Mouse (Mus musculus) forebrain, embryonic 16.5 days (tissue): ENCODE results near the gene Prg3. TPM values are rescaled to one million over a fixed set of nuclear protein-coding genes. Genes with fewer than 3 reads are reported as not detected.

ENCODE experiments used
- ATAC-seq: fragments of 200-750 bp; cut with Nextera tagmentation; 2 replicates; pipeline ENCODE4 v1.8.0; 2017; ENCODE audit warnings: mild to moderate bottlenecking, moderate library complexity
- H3K27ac ChIP-seq: fragments of 300-500 bp; sonication (generic); 2 replicates; pipeline ENCODE4 v1.5.1; 2014; ENCODE audit warnings: low read length, control low read depth
- H3K27me3 ChIP-seq: fragments of 300-500 bp; sonication (generic); replicated peaks from 2 replicates; pipeline ENCODE4 v1.6.1; 2014; ENCODE audit warnings: low read length; ENCODE audit not compliant: control insufficient read depth, insufficient read depth
- H3K36me3 ChIP-seq: fragments of 300-500 bp; sonication (generic); 2 replicates; pipeline ENCODE4 v1.6.1; 2014; ENCODE audit not compliant: control insufficient read depth, insufficient read depth
- H3K4me1 ChIP-seq: fragments of 300-500 bp; sonication (generic); replicated peaks from 2 replicates; pipeline ENCODE4 v1.6.1; 2014; ENCODE audit warnings: low read length; ENCODE audit not compliant: control insufficient read depth, insufficient read depth
- H3K4me2 ChIP-seq: fragments of 300-500 bp; sonication (generic); 2 replicates; pipeline ENCODE4 v1.6.1; 2014; ENCODE audit warnings: mild to moderate bottlenecking, low read length, control low read depth
- H3K4me3 ChIP-seq: fragments of 300-500 bp; sonication (generic); replicated peaks from 2 replicates; pipeline ENCODE4 v1.5.1; 2014; ENCODE audit warnings: mild to moderate bottlenecking, low read length, control low read depth
- H3K9ac ChIP-seq: fragments of 300-500 bp; sonication (generic); replicated peaks from 2 replicates; pipeline ENCODE4 v1.6.1; 2014; ENCODE audit warnings: low read depth, low read length, control low read depth
- H3K9me3 ChIP-seq: fragments of 300-500 bp; sonication (generic); 2 replicates; pipeline ENCODE4 v1.6.1; 2016; ENCODE audit warnings: low read length; ENCODE audit not compliant: control insufficient read depth
- WGBS: fragments of 180-500 bp; shearing (Covaris S2); extraction: QIAGEN DNeasy Blood & Tissue Kit; methylation state at CpG from one replicate; pipeline ENCODE4 v1.1.7; 2014; 5-methylcytosine and 5-hydroxymethylcytosine counted together
- polyA plus RNA-seq: library from polyadenylated mRNA; unstranded; fragments of >200 nt; fragmentation: Nextera tagmentation; extraction: Ambion mirVana; gene quantifications from 2 replicates; pipeline ENCODE4 v1.2.1, GENCODE M21; 2015

The Prg3 gene
- polyA plus RNA-seq, 1 experiment from 2014 or later = not detected

- Histone ChIP-seq H3K4me1 (no peaks in the 10 kb centered on the region), H3K27me3 (no peaks in the 10 kb centered on the region), H3K9ac (no peak overlapping the region), H3K36me3 (no peaks in the 10 kb centered on the region), H3K27ac (no peak overlapping the region), H3K4me3 (no peak overlapping the region), H3K4me2 (no peak overlapping the region), H3K9me3 (no peaks in the 10 kb centered on the region)
- no peak for ATAC-seq
- 83% methylated on average over 7 of the region's 7 CpGs for WGBS
Observed at GRCm38 (mm10) chr2:85006600-85006999, 18.6 kb downstream of the Prg3 start.

- Histone ChIP-seq H3K36me3 (no peaks in the 10 kb centered on the region), H3K4me1 (no peaks in the 10 kb centered on the region), H3K9me3 (no peaks in the 10 kb centered on the region), H3K27me3 (no peaks in the 10 kb centered on the region), H3K9ac (no peak overlapping the region), H3K4me3 (no peak overlapping the region), H3K27ac (no peak overlapping the region), H3K4me2 (no peak overlapping the region)
- WGBS = 20% methylated on average over 4 of the region's 4 CpGs
- ATAC-seq = no peak
Observed at GRCm38 (mm10) chr2:85007729-85008128, 19.7 kb downstream of the Prg3 start.

GRCm38 (mm10) chr2:85009212-85009611 is 21.2 kb downstream of the Prg3 start:
- no peak overlapping the region for H3K9ac ChIP-seq
- H3K4me1 ChIP-seq = no peaks in the 10 kb centered on the region
- no peak for ATAC-seq
- H3K4me3 ChIP-seq = no peak overlapping the region
- no peak overlapping the region for H3K4me2 ChIP-seq
- 85% methylated on average over 2 of the region's 2 CpGs for WGBS
- no peaks in the 10 kb centered on the region for H3K9me3 ChIP-seq
- H3K36me3 ChIP-seq = no peaks in the 10 kb centered on the region
- no peak overlapping the region for H3K27ac ChIP-seq
- H3K27me3 ChIP-seq = no peaks in the 10 kb centered on the region

GRCm38 (mm10) chr2:85011906-85012604 is 24.0 kb downstream of the Prg3 start:
- Histone ChIP-seq H3K4me1 (peaks cover 3% of the 10 kb centered on the region; the same call in 1 of the 2 replicates), H3K4me3 (no peak overlapping the region), H3K4me2 (no peak overlapping the region), H3K27me3 (no peaks in the 10 kb centered on the region), H3K9me3 (no peaks in the 10 kb centered on the region), H3K27ac (no peak overlapping the region), H3K36me3 (no peaks in the 10 kb centered on the region), H3K9ac (no peak overlapping the region)
- 73% methylated on average over 9 of the region's 9 CpGs for WGBS
- peak; percentile 75 for ATAC-seq

GRCm38 (mm10) chr2:85012679-85013078 is 24.7 kb downstream of the Prg3 start:
- Histone ChIP-seq H3K4me1 (peaks cover 3% of the 10 kb centered on the region; the same call in 1 of the 2 replicates), H3K9me3 (no peaks in the 10 kb centered on the region), H3K36me3 (no peaks in the 10 kb centered on the region), H3K4me3 (no peak overlapping the region), H3K27ac (no peak overlapping the region), H3K4me2 (no peak overlapping the region), H3K27me3 (no peaks in the 10 kb centered on the region), H3K9ac (no peak overlapping the region)
- peak; percentile 57 for ATAC-seq
- WGBS = 79% methylated on average over 14 of the region's 14 CpGs

- Histone ChIP-seq H3K4me1 (peaks cover 3% of the 10 kb centered on the region; the same call in 1 of the 2 replicates), H3K27ac (no peak overlapping the region), H3K36me3 (no peaks in the 10 kb centered on the region), H3K4me3 (no peak overlapping the region), H3K4me2 (no peak overlapping the region), H3K9ac (no peak overlapping the region), H3K9me3 (no peaks in the 10 kb centered on the region), H3K27me3 (no peaks in the 10 kb centered on the region)
- WGBS = 84% methylated on average over 5 of the region's 5 CpGs
- no peak for ATAC-seq
Observed at GRCm38 (mm10) chr2:85013826-85014587, 26.0 kb downstream of the Prg3 start.

- Histone ChIP-seq H3K9ac (no peak overlapping the region), H3K36me3 (no peaks in the 10 kb centered on the region), H3K4me2 (no peak overlapping the region), H3K4me3 (no peak overlapping the region), H3K27ac (no peak overlapping the region), H3K4me1 (peaks cover 3% of the 10 kb centered on the region; the same call in 1 of the 2 replicates), H3K9me3 (no peaks in the 10 kb centered on the region), H3K27me3 (no peaks in the 10 kb centered on the region)
- peak; percentile 21; the same call in 1 of the 2 replicates for ATAC-seq
- WGBS = 46% methylated on average over 3 of the region's 3 CpGs
Observed at GRCm38 (mm10) chr2:85014588-85014982, 26.6 kb downstream of the Prg3 start.

- H3K9me3 ChIP-seq = no peaks in the 10 kb centered on the region
- no peak for ATAC-seq
- WGBS = 25% methylated on average over 4 of the region's 4 CpGs
- H3K27me3 ChIP-seq = no peaks in the 10 kb centered on the region
- no peak overlapping the region for H3K4me3 ChIP-seq
- no peak overlapping the region for H3K4me2 ChIP-seq
- no peaks in the 10 kb centered on the region for H3K36me3 ChIP-seq
- no peaks in the 10 kb centered on the region for H3K4me1 ChIP-seq
- H3K27ac ChIP-seq = no peak overlapping the region
- H3K9ac ChIP-seq = no peak overlapping the region
Observed at GRCm38 (mm10) chr2:85022043-85022442, 34.0 kb downstream of the Prg3 start.

GRCm38 (mm10) chr2:85026178-85026577 is 38.2 kb downstream of the Prg3 start:
- Histone ChIP-seq H3K36me3 (no peaks in the 10 kb centered on the region), H3K27ac (no peak overlapping the region), H3K27me3 (no peaks in the 10 kb centered on the region), H3K4me3 (no peak overlapping the region), H3K4me1 (no peaks in the 10 kb centered on the region), H3K4me2 (no peak overlapping the region), H3K9me3 (no peaks in the 10 kb centered on the region), H3K9ac (no peak overlapping the region)
- 74% methylated on average over 3 of the region's 3 CpGs for WGBS
- ATAC-seq = no peak
